8 mouse cellular contexts compared by ENCODE assay signal in genomic region chr10:78009184-78009944, GRCm38 (mm10). TPM values are rescaled to one million over a fixed set of nuclear protein-coding genes. Genes with fewer than 3 reads are reported as not detected.
A peak's percentile ranks its signal among the peaks of the same experiment; 100 is the strongest.
DNase-seq lines count a peak whose midpoint lies in the region; ATAC-seq and TF ChIP-seq lines count a peak whose summit lies in the region.

No protein-coding gene starts in this region.

- peak overlapping the region; percentile 86 for H3K4me3 ChIP-seq in cortical plate, adult 2 months (ENCODE audit: insufficient read depth, low read length)

- H3K4me1 ChIP-seq in cortical plate, adult 2 months (ENCODE audit: control insufficient read depth, insufficient read depth, low read length): peaks cover 15% of the 10 kb centered on the region

- intact Hi-C loops in left cerebral cortex, postnatal 10 days (cut with DNase I): no loop called here

- peak; percentile 87 for ATAC-seq in activated CD4-positive, CD25-positive, alpha-beta regulatory T cell, adult 4 months
- ATAC-seq in inflammation-experienced regulatory T-cells, adult 6 months: peak; percentile 91
- ATAC-seq in megakaryocyte-erythroid progenitor cell, adult 5-6 weeks (replicated peaks; ENCODE audit: low FRiP score, low TSS enrichment, poor library complexity, severe bottlenecking): peak; percentile 92

- peak overlapping the region; percentile 98 for H3K27ac ChIP-seq in cortical plate, adult 2 months (ENCODE audit: insufficient read depth, low read length)

- DNase-seq in gastrocnemius, postnatal 10 days: peak; percentile 93
- DNase-seq in left cerebral cortex, postnatal 10 days (ENCODE audit: extremely low spot score in 1 of 2, low spot score in 2 of 2): peak; percentile 88 to 97
- peak; percentile 91 for DNase-seq in right cerebral cortex, postnatal 25 days
- DNase-seq in urinary bladder, postnatal 4 days (ENCODE audit: low spot score in 2 of 2): peak; percentile 91 to 96

- TF ChIP-seq CTCF in cortical plate, adult 2 months (IDR thresholded peaks at IDR 0.05; ENCODE audit: extremely low read depth, insufficient read depth, low read length): peak; percentile 44

- TF ChIP-seq POLR2A in cortical plate, adult 2 months (IDR thresholded peaks at IDR 0.05; ENCODE audit: extremely low read depth, insufficient read depth, low read length): peak; percentile 70

RNA-seq across cellular contexts. Expression of gene Pfkl, which starts 0.5 kb away (rescaled TPM):
- polyA plus RNA-seq in activated CD4-positive, CD25-positive, alpha-beta regulatory T cell, adult 4 months (2017; shearing (Covaris generic)): 10 to 100 TPM; 40.4 to 82.9 TPM
- 158 and 186 TPM in 2 replicates for polyA plus RNA-seq in cortical plate, adult 2 months (2012; rRNA removed)
- total RNA-seq in gastrocnemius, postnatal 10 days (2021): 10 to 100 TPM in 1 of 2 experiments, 1 to 10 TPM in 1; 9.7 to 12.2 TPM
- polyA plus RNA-seq in inflammation-experienced regulatory T-cells, adult 6 months (2017; shearing (Covaris generic)): 10 to 100 TPM; 58.9 to 60.6 (median 59.1) TPM
- total RNA-seq in left cerebral cortex, postnatal 10 days (2021): 10 to 100 TPM; 82.7 to 90.8 TPM
- 40.4 and 44.0 TPM in 2 replicates for total RNA-seq in megakaryocyte-erythroid progenitor cell, adult 5-6 weeks (2014; fragmentation: Nextera tagmentation)
- total RNA-seq in megakaryocyte-erythroid progenitor cell, adult 5-6 weeks (2017): 26.4 and 51.9 TPM in 2 replicates

RNA-seq across cellular contexts. Expression of gene 1810043G02Rik, which starts 31.0 kb away (rescaled TPM):
- polyA plus RNA-seq in activated CD4-positive, CD25-positive, alpha-beta regulatory T cell, adult 4 months (2017; shearing (Covaris generic)): 10 to 100 TPM in 1 of 2 experiments, 1 to 10 TPM in 1; 7.1 to 11.1 TPM
- polyA plus RNA-seq in cortical plate, adult 2 months (2012; rRNA removed): 74.0 and 74.4 TPM in 2 replicates
- 1 to 10 TPM; 5.1 to 6.3 TPM for total RNA-seq in gastrocnemius, postnatal 10 days (2021)
- polyA plus RNA-seq in inflammation-experienced regulatory T-cells, adult 6 months (2017; shearing (Covaris generic)): 1 to 10 TPM; 5.9 to 9.5 (median 7.7) TPM
- total RNA-seq in left cerebral cortex, postnatal 10 days (2021): 10 to 100 TPM; 31.9 to 37.4 TPM
- 6.0 and 18.0 TPM in 2 replicates for total RNA-seq in megakaryocyte-erythroid progenitor cell, adult 5-6 weeks (2014; fragmentation: Nextera tagmentation)
- 5.2 and 10.6 TPM in 2 replicates for total RNA-seq in megakaryocyte-erythroid progenitor cell, adult 5-6 weeks (2017)

RNA-seq across cellular contexts. Expression of gene Dnmt3l, which starts 32.4 kb away (rescaled TPM):
- polyA plus RNA-seq in activated CD4-positive, CD25-positive, alpha-beta regulatory T cell, adult 4 months (2017; shearing (Covaris generic)): not detected
- polyA plus RNA-seq in cortical plate, adult 2 months (2012; rRNA removed): 0.13 and 0.38 TPM in 2 replicates
- not detected for total RNA-seq in gastrocnemius, postnatal 10 days (2021)
- not detected for polyA plus RNA-seq in inflammation-experienced regulatory T-cells, adult 6 months (2017; shearing (Covaris generic))
- total RNA-seq in left cerebral cortex, postnatal 10 days (2021): under 1 TPM in 1 of 2 experiments, not detected in 1; 0.81 TPM
- not detected in 2 replicates for total RNA-seq in megakaryocyte-erythroid progenitor cell, adult 5-6 weeks (2014; fragmentation: Nextera tagmentation)
- not detected in 2 replicates for total RNA-seq in megakaryocyte-erythroid progenitor cell, adult 5-6 weeks (2017)

RNA-seq across cellular contexts. Expression of gene Aire, which starts 34.0 kb away (rescaled TPM):
- polyA plus RNA-seq in activated CD4-positive, CD25-positive, alpha-beta regulatory T cell, adult 4 months (2017; shearing (Covaris generic)): under 1 TPM in 1 of 2 experiments, not detected in 1; 0.44 TPM
- polyA plus RNA-seq in cortical plate, adult 2 months (2012; rRNA removed): 0.32 and 0.65 TPM in 2 replicates
- total RNA-seq in gastrocnemius, postnatal 10 days (2021): not detected
- polyA plus RNA-seq in inflammation-experienced regulatory T-cells, adult 6 months (2017; shearing (Covaris generic)): under 1 TPM in 2 of 3 experiments, not detected in 1; 0.23 to 0.34 TPM
- total RNA-seq in left cerebral cortex, postnatal 10 days (2021): under 1 TPM in 1 of 2 experiments, not detected in 1; 0.28 TPM
- not detected in 2 replicates for total RNA-seq in megakaryocyte-erythroid progenitor cell, adult 5-6 weeks (2014; fragmentation: Nextera tagmentation)
- not detected in 2 replicates for total RNA-seq in megakaryocyte-erythroid progenitor cell, adult 5-6 weeks (2017)

RNA-seq across cellular contexts. Expression of gene Trpm2, which starts 39.0 kb away (rescaled TPM):
- under 1 TPM; 0.38 TPM for polyA plus RNA-seq in activated CD4-positive, CD25-positive, alpha-beta regulatory T cell, adult 4 months (2017; shearing (Covaris generic))
- 30.8 and 32.0 TPM in 2 replicates for polyA plus RNA-seq in cortical plate, adult 2 months (2012; rRNA removed)
- under 1 TPM; 0.26 to 0.75 TPM for total RNA-seq in gastrocnemius, postnatal 10 days (2021)
- polyA plus RNA-seq in inflammation-experienced regulatory T-cells, adult 6 months (2017; shearing (Covaris generic)): under 1 TPM in 2 of 3 experiments, not detected in 1; 0.13 to 0.59 TPM
- total RNA-seq in left cerebral cortex, postnatal 10 days (2021): 10 to 100 TPM; 27.4 to 29.6 TPM
- total RNA-seq in megakaryocyte-erythroid progenitor cell, adult 5-6 weeks (2014; fragmentation: Nextera tagmentation): 0.15 TPM in 1 of 2 replicates, not detected in the other
- 0.23 TPM in 1 of 2 replicates, not detected in the other for total RNA-seq in megakaryocyte-erythroid progenitor cell, adult 5-6 weeks (2017)

Comparison
In these comparisons a context has a peak if more than half of its experiments do, and no peak if none do; other contexts are left out.
1. Peak in every context shown above with its lines: DNase-seq, ATAC-seq, H3K4me3 ChIP-seq and H3K27ac ChIP-seq.